Mouse (Mus musculus): ENCODE measurements around the gene Inpp5k.

GRCm38 (mm10) chr11:75619133-75619532 lies 11.7 kb upstream of the Inpp5k start:
- TF ChIP-seq POLR2A (IDR thresholded peaks at IDR 0.05; ENCODE audit: borderline replicate concordance, insufficient read depth, low read length), result no peak
- peak; percentile 34; the same call in 1 of the 2 replicates for TF ChIP-seq CTCF (IDR thresholded peaks at IDR 0.05; ENCODE audit: borderline replicate concordance, insufficient read depth, low read depth, low read length)
